Mouse (Mus musculus) right cerebral cortex, postnatal 36 days (tissue): ENCODE data around the gene Olfr145.
A peak's percentile ranks its signal among the peaks of the same experiment; 100 is the strongest.

Source experiments
- DNase-seq, 2 experiments: peaks; one replicate each; pipeline ENCODE4 v3.0.0; 2022; ENCODE audit warnings: low spot score in 2 of 2, mixed read lengths in 1 of 2

The Olfr145 gene

GRCm38 (mm10) chr9:37896661-37897060 is at the start of gene Olfr145:
TSS of gene Olfr145 (plus strand) at chr9:37896724.
- no peak for DNase-seq

GRCm38 (mm10) chr9:37849267-37849666 is 47.3 kb upstream of the Olfr145 start:
- DNase-seq = no peak

GRCm38 (mm10) chr9:37853969-37854368 is 42.6 kb upstream of the Olfr145 start, which contains the start of gene Olfr877:
TSS of gene Olfr877 (plus strand) at chr9:37854269.
- no peak for DNase-seq

- no peak for DNase-seq
These were observed 33.2 kb upstream of the Olfr145 start for GRCm38 (mm10) chr9:37863325-37863724.

GRCm38 (mm10) chr9:37870246-37870645 is 26.3 kb upstream of the Olfr145 start:
- DNase-seq = no peak

- DNase-seq = no peak
These were observed 25.4 kb upstream of the Olfr145 start for GRCm38 (mm10) chr9:37871097-37871496.

- DNase-seq = no peak
These were observed 25.0 kb upstream of the Olfr145 start for GRCm38 (mm10) chr9:37871536-37871935.

GRCm38 (mm10) chr9:37890960-37891359 is 5.6 kb upstream of the Olfr145 start:
- peak; percentile 21 to 66 for DNase-seq

- no peak for DNase-seq
These were observed 9.0 kb downstream of the Olfr145 start for GRCm38 (mm10) chr9:37905555-37905954.

- no peak for DNase-seq
These were observed 21.0 kb downstream of the Olfr145 start, which contains the start of gene Olfr878 for GRCm38 (mm10) chr9:37917540-37917939. TSS of gene Olfr878 (plus strand) at chr9:37917840.

GRCm38 (mm10) chr9:37918018-37918417 is 21.5 kb downstream of the Olfr145 start:
- no peak for DNase-seq

GRCm38 (mm10) chr9:37924194-37924593 is 27.7 kb downstream of the Olfr145 start:
- no peak for DNase-seq

GRCm38 (mm10) chr9:37925445-37925844 is 28.9 kb downstream of the Olfr145 start:
- DNase-seq = no peak

GRCm38 (mm10) chr9:37926019-37927013 is 29.8 kb downstream of the Olfr145 start:
- DNase-seq = no peak

GRCm38 (mm10) chr9:37932519-37932918 is 36.0 kb downstream of the Olfr145 start:
- DNase-seq = peak; percentile 66 to 78

- no peak for DNase-seq
These were observed 37.6 kb downstream of the Olfr145 start for GRCm38 (mm10) chr9:37934146-37934545.

- DNase-seq = peak in 1 of 2 experiments; percentile 25
These were observed 44.6 kb downstream of the Olfr145 start for GRCm38 (mm10) chr9:37941167-37941566.
